Mouse (Mus musculus) liver, embryonic 14.5 days (tissue): ENCODE data around the gene Ptprd.

Source experiments
- CTCF ChIP-seq: IDR thresholded peaks from 2 replicates; pipeline ENCODE4 v1.5.1; 2016; ENCODE audit warnings: antibody characterized with exemption, low read depth, control low read depth
- EP300 ChIP-seq: IDR thresholded peaks from 2 replicates; pipeline ENCODE4 v1.6.1; 2016; ENCODE audit warnings: antibody characterized with exemption, low read depth

- TF ChIP-seq CTCF (no peak), EP300 (no peak)
Measured at GRCm38 (mm10) chr4:76785389-76785788, 1426.4 kb downstream of the Ptprd start.
